Mouse (Mus musculus) limb, embryonic 14.5 days (tissue): ENCODE data around the gene Smdt1. TPM values are rescaled to one million over a fixed set of nuclear protein-coding genes. Genes with fewer than 3 reads are reported as not detected.

Experiments
- ATAC-seq: fragments of 200-750 bp; cut with Nextera tagmentation; 2 replicates; pipeline ENCODE4 v1.8.0; 2017; ENCODE audit warnings: low read depth, moderate number of reproducible peaks, moderate TSS enrichment; ENCODE audit not compliant: low FRiP score
- DNase-seq: peaks from one replicate; pipeline ENCODE4 v3.0.0-alpha.2; 2015; ENCODE audit warnings: low spot score
- H3K27ac ChIP-seq: fragments of 300-500 bp; sonication (generic); replicated peaks from 2 replicates; pipeline ENCODE4 v1.5.1; 2014; ENCODE audit warnings: low read depth, mild to moderate bottlenecking, low read length, moderate library complexity, mixed read lengths
- H3K27me3 ChIP-seq: fragments of 300-500 bp; sonication (generic); 2 replicates; pipeline ENCODE4 v1.6.1; 2014; ENCODE audit warnings: low read length, mixed read lengths; ENCODE audit not compliant: control insufficient read depth, insufficient read depth
- H3K36me3 ChIP-seq: fragments of 300-500 bp; sonication (generic); 2 replicates; pipeline ENCODE4 v1.6.1; 2014; ENCODE audit warnings: mild to moderate bottlenecking, low read length, moderate library complexity, mixed read lengths; ENCODE audit not compliant: control insufficient read depth, insufficient read depth
- H3K4me1 ChIP-seq: fragments of 300-500 bp; sonication (generic); 2 replicates; pipeline ENCODE4 v1.6.1; 2014; ENCODE audit warnings: antibody characterized with exemption, low read length, mixed read lengths; ENCODE audit not compliant: control insufficient read depth, insufficient read depth
- H3K4me2 ChIP-seq: fragments of 300-500 bp; sonication (generic); replicated peaks from 2 replicates; pipeline ENCODE4 v1.6.1; 2014; ENCODE audit warnings: low read depth, mild to moderate bottlenecking, low read length, moderate library complexity; ENCODE audit not compliant: severe bottlenecking
- H3K4me3 ChIP-seq: fragments of 300-500 bp; sonication (generic); replicated peaks from 2 replicates; pipeline ENCODE4 v1.5.1; 2014; ENCODE audit warnings: low read length
- H3K9ac ChIP-seq: fragments of 300-500 bp; sonication (generic); 2 replicates; pipeline ENCODE4 v1.6.1; 2014; ENCODE audit warnings: mild to moderate bottlenecking, low read depth, low read length, moderate library complexity; ENCODE audit not compliant: severe bottlenecking
- H3K9me3 ChIP-seq: fragments of 300-500 bp; sonication (generic); 2 replicates; pipeline ENCODE4 v1.6.1; 2016; ENCODE audit warnings: low read length; ENCODE audit not compliant: control insufficient read depth
- POLR2A ChIP-seq: fragments of 200-500 bp; IDR thresholded peaks from 2 replicates; pipeline ENCODE4 v1.8.0; 2012; ENCODE audit warnings: inconsistent platforms, mild to moderate bottlenecking, moderate library complexity, borderline replicate concordance; ENCODE audit not compliant: insufficient read depth, insufficient read length; ENCODE audit errors: extremely low read depth
- WGBS: fragments of 180-500 bp; shearing (Covaris S2); extraction: QIAGEN DNeasy Blood & Tissue Kit; methylation state at CpG from one replicate; pipeline ENCODE4 v1.1.7; 2014; 5-methylcytosine and 5-hydroxymethylcytosine counted together
- polyA plus RNA-seq, 2 experiments: library from polyadenylated mRNA; depleted of rRNA in 1 of 2; stranded (reverse) in 1 of 2; unstranded in 1 of 2; fragments of >200 nt; fragmentation: Nextera tagmentation in 1 of 2; extraction: Ambion mirVana in 1 of 2; gene quantifications; 2 replicates each; pipeline versions ENCODE4 v1.2.1 to v1.2.3; 2012 to 2014

The Smdt1 gene
- polyA plus RNA-seq, 2 experiments = 178 to 258 TPM

- TF ChIP-seq POLR2A = no peak
These were observed 3.8 kb downstream of the Smdt1 start for GRCm38 (mm10) chr15:82342543-82342935.

DNA sequence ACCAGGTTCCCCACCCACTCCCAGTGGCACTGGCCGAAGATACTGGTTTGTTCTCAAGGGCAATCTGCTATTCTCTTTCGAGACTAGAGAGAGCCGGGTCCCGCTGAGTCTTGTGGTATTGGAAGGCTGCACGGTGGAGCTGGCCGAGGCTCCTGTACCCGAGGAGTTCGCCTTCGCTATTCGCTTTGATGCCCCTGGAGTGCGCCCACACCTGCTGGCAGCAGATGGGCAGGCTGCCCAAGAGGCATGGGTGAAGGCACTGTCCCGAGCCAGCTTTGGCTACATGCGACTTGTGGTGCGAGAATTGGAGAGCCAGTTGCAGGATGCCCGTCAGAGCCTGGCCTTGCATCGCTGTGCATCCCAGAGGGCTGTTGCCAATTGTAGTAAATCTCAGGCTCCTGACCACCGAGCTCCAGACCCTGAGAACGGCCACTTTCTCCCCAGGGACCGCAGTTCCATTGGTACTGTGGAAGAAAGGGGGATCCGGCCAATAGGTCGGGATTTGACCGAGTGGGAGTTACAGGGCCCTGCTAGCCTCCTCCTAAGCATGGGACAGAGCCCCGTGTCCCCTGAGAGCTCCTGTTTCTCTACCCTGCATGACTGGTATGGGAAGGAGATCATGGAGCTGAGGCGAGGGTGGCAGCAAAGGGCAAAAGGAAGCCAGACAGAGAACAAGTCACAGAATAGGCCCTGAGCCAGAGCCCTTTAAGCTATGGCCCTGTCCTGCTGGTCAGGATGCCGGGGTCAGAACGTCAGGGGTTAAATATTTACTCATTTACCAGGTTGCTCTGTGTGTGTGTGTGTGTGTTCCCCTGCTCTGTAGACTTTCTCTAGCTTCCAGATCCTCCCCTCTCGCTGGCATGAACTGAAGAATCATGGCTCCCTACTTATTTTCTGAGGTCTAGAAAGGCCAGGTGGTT, 4.9 kb downstream of the Smdt1 start:
- Histone ChIP-seq H3K36me3 (peaks cover 12% of the 10 kb centered on the region), H3K27ac (no peak overlapping the region), H3K4me3 (no peak overlapping the region), H3K4me1 (peaks cover 20% of the 10 kb centered on the region), H3K27me3 (no peaks in the 10 kb centered on the region), H3K4me2 (no peak overlapping the region), H3K9me3 (no peaks in the 10 kb centered on the region), H3K9ac (no peak overlapping the region)
- TF ChIP-seq POLR2A = no peak
- WGBS = 91% methylated on average over 27 of the region's 27 CpGs
- DNase-seq (no peak), ATAC-seq (no peak)

More at GRCm38 (mm10) chr15:82342543-82342935, 3.8 kb downstream of the Smdt1 start:
- WGBS = 78% methylated on average over 5 of the region's 5 CpGs
- no peak overlapping the region for H3K4me2 ChIP-seq
- DNase-seq (no peak), ATAC-seq (no peak)
- H3K9ac ChIP-seq = no peak overlapping the region
- no peaks in the 10 kb centered on the region for H3K27me3 ChIP-seq
- no peak overlapping the region for H3K4me3 ChIP-seq
- no peaks in the 10 kb centered on the region for H3K9me3 ChIP-seq
- H3K36me3 ChIP-seq = peaks cover 2% of the 10 kb centered on the region; the same call in 1 of the 2 replicates
- no peak overlapping the region for H3K27ac ChIP-seq
- H3K4me1 ChIP-seq = peaks cover 27% of the 10 kb centered on the region

- WGBS = 94% methylated on average over 6 of the region's 6 CpGs
These were observed 6.2 kb downstream of the Smdt1 start for GRCm38 (mm10) chr15:82344971-82345370.

GRCm38 (mm10) chr15:82345820-82346470, 7.2 kb downstream of the Smdt1 start:
- Histone ChIP-seq H3K4me1 (peaks cover 14% of the 10 kb centered on the region), H3K9ac (peak overlapping the region; percentile 63), H3K4me3 (peak overlapping the region; percentile 61), H3K27ac (peak overlapping the region; percentile 77), H3K4me2 (peak overlapping the region; percentile 89), H3K27me3 (no peaks in the 10 kb centered on the region), H3K36me3 (peaks cover 35% of the 10 kb centered on the region), H3K9me3 (no peaks in the 10 kb centered on the region)
- DNase-seq = peak; percentile 98
- peak; percentile 98 for ATAC-seq
- under 1% methylated on average over 49 of the region's 51 CpGs for WGBS
- no peak for TF ChIP-seq POLR2A

More at GRCm38 (mm10) chr15:82344971-82345370, 6.2 kb downstream of the Smdt1 start:
- Histone ChIP-seq H3K9me3 (no peaks in the 10 kb centered on the region), H3K36me3 (peaks cover 26% of the 10 kb centered on the region), H3K4me3 (no peak overlapping the region), H3K27me3 (no peaks in the 10 kb centered on the region), H3K4me1 (peaks cover 20% of the 10 kb centered on the region), H3K9ac (no peak overlapping the region), H3K4me2 (no peak overlapping the region), H3K27ac (no peak overlapping the region)
- DNase-seq (no peak), ATAC-seq (no peak)
- no peak for TF ChIP-seq POLR2A

GRCm38 (mm10) chr15:82346580-82347302, 8.0 kb downstream of the Smdt1 start:
- DNase-seq = no peak
- Histone ChIP-seq H3K36me3 (peaks cover 37% of the 10 kb centered on the region), H3K9me3 (no peaks in the 10 kb centered on the region), H3K4me1 (peaks cover 11% of the 10 kb centered on the region), H3K27me3 (no peaks in the 10 kb centered on the region), H3K4me2 (peak overlapping the region; percentile 89), H3K9ac (peak overlapping the region; percentile 50), H3K4me3 (peak overlapping the region; percentile 61), H3K27ac (peak overlapping the region; percentile 55; the same call in 1 of the 2 replicates)
- TF ChIP-seq POLR2A = no peak
- no peak for ATAC-seq
- WGBS = 53% methylated on average over 14 of the region's 14 CpGs
